Mouse (Mus musculus): ENCODE data around the gene Osbpl2.
A peak's percentile ranks its signal among the peaks of the same experiment; 100 is the strongest.

Osbpl2 gene

DNA sequence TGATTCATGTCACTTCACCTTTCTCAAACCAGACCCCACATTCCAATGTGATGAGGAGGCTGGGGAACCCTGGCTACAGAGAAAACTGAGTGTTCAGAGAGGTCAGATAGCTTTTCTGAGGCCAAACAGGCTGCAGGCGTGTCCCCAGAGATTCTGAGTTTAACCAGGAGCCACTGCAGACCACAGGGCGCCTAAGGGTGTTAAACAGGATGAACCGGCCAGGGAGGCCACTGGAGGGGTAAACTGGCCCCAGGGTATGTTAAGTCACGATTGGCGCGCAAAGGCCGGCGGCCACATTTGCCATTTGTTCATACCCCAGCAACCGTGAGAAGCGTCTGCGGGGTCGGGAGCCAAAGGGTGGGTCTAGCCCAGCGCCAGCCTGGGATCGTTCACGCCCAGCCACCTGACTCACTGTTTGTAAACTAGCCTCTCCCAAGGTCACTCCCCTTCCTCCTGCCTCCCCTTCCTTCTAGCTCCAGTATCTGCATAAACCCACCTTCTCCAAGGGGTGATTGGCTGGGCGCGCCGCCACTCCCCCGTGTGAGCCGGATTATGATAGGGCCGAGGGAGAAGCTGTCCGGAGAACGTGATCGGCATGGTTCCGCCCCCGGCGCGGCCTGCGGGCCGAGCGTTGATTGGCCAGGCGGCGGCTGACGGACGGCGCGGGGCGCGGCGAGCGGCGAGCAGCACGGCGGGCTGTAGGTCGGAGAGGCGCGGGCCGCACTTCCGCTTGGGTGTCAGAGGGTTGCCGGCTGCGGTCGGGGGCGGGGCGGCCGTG lies at the start of gene Osbpl2:
TSS of gene Osbpl2 (plus strand) at position 646 of the 778 bp plus-strand sequence.
- DNase-seq (ENCODE audit: low read depth, low spot score), result peak; percentile 99

DNA sequence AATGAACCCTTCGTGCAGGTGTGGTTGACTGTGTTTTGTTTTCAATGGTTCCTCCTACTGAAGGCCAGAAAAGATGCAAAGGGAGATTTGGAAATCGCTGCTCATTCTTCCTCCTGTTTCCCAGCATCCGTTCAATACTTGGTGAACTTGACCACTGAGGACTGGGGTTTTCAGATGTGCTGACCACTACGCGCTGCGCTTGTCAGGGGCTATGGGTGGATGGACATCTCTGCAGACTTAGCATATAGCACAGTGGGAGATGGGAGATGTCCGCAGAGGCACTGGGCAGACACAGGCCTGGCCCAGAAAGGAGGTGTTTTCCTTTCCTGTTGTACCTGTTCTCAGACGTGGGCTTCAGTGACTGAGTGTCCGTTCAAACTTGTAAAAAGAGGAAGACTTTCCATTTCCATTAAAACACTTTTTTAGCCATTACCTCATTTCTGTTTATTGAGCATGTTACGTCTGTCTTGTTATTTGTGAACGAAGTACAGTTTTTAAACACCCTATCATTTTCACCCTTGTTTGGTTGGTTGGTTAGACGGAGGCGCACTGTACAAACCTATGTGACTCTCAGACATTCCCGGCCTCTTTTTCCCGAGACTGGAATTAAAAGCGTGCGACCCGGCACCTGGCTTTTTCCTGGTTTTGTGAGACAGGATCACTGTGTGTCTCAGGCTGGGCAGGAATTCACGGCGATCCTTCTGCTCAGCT lies 49.2 kb upstream of the Osbpl2 start:
- no peak for DNase-seq (ENCODE audit: low read depth, low spot score)

DNA sequence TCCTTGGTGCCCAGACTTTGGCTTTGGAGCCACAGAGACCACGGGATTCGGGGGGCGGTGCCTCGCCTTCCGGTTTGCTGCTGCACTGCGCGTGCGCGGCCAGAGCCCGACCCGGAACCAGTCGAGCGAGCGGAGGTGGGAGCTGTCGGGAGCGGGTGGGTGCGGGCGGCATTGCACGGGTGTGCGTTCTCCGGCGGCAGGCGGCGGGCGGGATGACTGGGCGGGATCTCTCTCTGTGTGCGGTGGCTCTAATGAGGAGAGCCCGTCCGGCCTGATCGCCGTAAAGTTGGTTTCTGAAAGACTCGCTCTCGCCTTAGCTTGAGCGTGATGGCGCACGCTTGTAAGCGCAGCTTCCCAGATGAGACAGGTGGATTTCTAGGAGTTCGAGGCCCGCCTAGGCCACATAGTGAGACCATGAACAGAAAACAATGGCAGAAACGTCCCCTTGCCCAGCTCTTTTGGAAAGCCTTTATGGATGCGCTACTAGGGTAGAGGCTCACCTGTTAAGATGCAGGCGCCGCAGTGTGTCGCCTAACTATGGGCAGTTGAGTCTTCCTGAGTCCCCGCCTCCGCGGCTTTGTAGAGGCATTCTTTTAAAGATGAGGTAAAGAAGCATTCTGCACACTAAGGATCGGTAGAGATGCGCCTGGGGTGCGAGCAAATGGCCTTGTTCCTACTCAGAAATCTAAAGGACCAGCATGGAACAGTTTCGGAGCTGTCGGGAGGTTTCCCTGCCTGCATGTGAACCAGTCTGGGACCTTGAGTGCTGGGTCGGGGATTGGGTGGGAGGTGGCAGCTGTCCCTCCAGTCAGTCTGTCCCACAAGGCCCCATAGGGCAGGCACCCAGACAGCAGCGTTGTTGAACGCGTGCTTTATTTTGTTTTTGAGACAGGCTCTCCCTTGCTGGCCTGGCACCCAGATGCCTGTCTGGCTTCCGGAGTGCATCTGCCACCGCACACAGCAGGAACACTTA lies 48.3 kb upstream of the Osbpl2 start, which contains the start of gene Mtg2:
TSS of gene Mtg2 (plus strand) at position 108 of the 973 bp plus-strand sequence.
- peak; percentile 96 for DNase-seq (ENCODE audit: low read depth, low spot score)

DNA sequence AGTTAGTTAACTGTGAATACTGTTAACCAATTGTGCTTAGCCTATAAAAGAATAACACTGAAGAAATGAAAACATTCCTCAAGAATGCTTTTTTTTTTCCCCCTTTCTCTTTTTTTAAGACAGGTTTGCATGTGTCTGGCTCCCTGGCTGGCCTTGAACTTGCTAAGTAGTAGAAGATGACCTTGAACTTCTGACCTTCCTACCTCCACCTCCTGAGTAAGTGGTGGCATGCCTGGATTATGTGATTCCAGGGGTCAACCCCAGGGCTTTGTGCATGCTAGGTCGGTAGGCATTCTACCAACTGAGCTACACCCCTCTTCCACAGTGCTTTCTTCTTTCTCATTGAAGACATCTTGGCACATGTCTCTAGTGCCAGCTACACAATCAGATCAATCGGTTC lies 47.4 kb upstream of the Osbpl2 start:
- DNase-seq (ENCODE audit: low read depth, low spot score), result no peak

DNA sequence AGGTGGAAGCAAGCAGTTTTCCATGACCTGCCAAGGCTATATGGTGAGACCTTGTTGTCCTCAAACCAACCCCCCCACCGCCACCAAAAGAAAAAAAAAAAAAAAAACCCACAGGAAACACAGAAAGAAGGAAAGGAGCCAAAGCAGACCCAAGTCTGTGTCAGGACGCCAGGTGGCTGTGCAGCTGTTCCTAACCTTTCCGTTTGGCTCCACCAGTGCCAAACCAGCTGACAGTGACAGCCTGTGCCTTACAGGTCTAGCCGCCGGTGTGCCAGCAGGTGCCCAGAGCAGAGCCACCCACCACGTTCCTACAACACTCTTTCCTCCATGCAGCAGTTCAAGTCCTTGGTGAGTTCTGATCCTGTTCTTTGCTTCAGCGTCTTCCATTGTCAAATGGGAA lies 46.2 kb upstream of the Osbpl2 start:
- DNase-seq (ENCODE audit: low read depth, low spot score), result no peak

DNA sequence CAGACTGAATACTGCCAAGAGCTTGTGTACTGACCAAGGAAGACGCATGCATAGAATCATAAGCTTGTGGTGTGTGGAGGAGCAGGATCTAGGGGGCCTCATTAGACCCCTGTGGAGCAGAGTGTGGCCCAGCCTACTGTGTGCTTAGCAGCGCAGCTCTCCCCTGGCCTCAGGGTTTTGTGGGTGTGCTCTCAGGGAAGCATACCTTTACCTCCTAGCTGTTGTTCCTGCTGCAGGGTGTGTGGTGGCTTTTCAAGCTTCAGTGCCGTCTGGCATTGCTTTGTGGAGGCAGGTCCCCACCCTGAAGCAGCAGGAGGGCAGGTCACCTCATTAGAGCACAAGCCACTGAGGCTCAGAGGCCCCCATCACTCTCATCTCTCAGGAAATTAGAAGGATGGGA lies 41.5 kb upstream of the Osbpl2 start:
- DNase-seq (ENCODE audit: low read depth, low spot score), result no peak

DNA sequence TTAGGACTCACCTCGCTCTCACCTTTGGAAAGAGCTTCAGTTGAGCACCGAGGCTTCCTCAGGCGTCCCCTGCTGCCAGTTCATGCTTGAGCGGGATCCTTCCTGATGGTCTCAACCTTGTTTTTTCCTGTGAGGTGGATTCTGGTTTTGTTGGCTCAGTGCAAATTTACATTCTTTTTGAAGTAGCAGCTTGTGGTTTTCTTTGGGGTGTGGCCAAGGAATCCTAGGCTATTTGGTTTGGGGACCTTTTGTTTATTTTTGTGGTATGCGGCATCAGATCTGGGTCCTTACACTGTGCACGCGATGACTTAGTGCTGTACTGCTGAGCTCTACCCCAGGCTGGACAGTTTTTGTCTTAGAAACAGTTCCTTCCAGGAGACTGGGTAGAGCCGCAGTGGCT lies 38.4 kb upstream of the Osbpl2 start:
- no peak for DNase-seq (ENCODE audit: low read depth, low spot score)

DNA sequence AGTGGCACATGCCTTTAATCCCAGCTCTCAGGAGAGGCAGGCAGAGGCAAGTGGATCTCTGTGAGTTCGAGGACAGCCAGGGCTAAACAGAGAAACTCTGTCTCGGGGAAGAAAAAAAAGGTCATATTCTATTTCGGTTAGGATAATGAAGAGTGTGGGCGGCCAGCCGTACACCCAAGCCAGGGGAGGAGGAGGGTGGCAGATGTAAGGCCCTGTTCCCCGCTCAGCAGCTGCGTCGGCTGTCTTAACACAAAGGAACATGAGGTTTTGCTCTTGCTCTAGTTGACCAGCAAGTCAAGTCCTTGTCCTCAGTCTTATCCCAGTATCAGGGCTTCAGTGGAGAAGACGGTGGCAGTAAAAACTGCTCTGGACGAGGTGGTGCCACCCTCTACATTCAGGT lies 36.0 kb upstream of the Osbpl2 start:
- peak; percentile 61 for DNase-seq (ENCODE audit: low read depth, low spot score)

DNA sequence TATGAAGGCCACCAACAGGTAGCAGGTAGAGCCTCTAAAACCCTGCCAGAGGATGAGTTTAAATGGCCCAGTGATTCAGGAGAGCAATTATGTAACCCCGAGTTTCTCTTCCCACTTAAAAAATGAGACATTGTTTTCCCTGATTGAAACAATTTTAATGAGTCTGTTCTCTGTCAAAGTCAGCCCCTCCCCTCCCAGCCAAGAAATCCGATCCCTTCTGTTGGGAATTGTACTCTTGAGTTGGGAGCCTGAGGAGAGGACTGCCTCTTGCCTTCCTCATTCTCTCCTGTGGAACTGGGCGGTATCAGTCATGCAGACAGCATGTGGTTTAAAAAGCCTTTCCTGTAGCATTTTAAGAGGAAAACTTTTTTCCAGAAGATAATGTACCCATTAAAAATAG lies 34.5 kb upstream of the Osbpl2 start:
- peak; percentile 48 for DNase-seq (ENCODE audit: low read depth, low spot score)

DNA sequence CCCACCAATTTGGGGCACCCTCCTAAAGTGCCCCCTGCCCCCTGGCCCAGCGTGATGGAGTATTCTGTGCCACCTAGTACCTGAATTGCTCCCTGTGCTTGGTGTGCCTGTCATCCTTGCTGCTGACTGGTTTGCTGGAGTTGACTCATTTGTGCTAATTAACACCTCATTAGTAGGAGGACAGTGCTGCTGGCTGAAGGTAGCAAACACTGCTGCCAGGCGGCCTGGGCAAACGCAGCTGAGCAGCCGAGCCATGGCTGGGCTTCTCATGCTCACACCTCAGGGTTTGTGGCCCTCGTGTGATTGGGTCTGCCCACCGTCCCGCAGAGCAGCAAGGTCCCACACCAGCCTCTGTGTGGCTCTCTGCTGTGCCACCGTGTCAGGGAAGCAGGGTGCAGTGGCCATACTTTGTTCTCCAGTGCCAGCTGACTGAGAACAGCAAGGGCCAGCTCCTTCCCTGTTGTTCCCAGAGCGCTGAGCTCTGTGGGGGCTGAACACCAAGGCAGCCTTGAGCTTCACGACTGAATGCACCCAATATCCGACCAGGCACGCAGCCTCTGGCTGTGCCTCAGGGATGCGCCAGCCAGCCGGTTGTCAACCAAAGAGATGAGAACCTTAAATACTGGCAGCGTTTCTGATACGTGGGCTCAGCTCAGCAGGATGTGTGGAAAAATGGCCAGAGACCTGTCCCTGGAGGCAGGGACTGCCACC lies 33.0 kb upstream of the Osbpl2 start:
- DNase-seq (ENCODE audit: low read depth, low spot score), result peak; percentile 61

DNA sequence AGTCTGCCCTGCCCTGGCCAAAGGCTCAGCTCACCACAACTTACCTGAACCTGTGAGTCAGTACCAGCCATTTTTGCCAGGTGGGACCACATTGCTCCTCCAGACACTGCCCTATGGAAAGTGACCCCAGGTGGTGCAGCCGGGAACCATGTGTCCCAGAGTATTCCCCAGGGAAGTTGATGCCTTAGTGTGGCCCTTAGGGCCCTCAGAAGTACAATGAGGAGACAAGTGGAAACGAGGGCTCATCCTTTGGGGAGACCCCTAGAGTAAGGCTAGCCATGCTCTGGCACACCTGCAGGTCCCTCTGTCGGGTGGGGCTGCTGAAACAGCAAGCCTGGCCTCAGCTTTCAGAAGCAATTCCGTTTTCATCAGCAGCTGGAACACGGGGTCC lies 32.5 kb upstream of the Osbpl2 start:
- DNase-seq (ENCODE audit: low read depth, low spot score), result no peak

DNA sequence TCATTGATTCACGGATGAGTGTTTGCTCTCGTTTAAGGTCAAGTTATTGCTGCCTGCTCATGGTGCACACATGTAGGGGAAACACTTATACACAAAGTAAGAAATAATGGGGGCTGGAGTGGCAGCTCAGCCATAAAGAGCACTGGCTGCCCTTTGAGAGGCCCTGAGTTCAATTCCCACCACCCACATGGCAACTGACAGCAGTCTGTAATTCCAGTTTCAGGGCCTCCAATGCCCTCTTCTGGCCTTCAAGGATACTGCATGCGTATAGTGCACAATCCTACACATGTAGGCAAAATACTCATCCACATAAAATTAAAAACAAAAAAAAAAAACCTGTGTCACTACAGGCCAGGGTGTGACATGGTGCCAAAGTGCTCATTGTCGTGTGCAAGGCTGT lies 31.6 kb upstream of the Osbpl2 start:
- DNase-seq (ENCODE audit: low read depth, low spot score), result no peak

DNA sequence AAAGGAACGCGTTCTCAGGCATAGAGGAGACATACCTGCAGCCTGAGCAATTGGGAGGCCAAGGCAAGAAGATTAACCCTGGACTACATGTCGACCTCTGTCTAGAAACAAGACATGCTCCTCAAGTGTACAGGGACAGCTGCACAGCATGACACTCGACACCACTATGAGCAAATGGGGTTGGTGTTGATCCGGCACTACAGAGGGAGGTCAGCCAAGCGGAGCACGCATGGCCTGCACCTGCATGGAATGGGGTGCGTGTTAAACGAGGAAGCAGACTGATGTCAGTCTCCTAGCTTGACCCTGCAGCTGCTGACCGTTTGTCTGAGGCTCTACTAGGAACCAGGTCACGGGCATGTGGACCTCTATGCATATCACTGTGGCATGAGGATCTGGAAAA lies 28.8 kb upstream of the Osbpl2 start:
- DNase-seq (ENCODE audit: low read depth, low spot score), result no peak

DNA sequence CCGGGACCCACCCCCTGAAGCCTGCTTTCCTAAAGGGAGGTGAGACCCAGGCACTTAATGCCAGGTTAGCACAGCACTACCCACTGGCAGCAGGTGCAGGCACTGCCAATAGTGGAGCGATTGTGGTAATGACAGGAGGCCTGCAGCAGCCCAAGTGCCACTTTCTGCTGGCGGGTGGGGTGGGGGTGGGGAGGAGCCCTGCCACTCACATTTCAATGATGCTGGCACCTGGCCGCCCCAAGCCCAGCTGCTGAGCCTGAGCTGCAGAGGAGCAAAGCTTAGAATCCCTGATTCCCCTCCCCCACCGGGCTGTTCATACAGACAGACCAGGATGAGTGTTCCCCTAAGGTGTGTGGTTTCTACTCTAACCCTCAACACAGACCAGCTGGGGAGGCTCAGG lies 23.4 kb upstream of the Osbpl2 start:
- DNase-seq (ENCODE audit: low read depth, low spot score), result no peak

DNA sequence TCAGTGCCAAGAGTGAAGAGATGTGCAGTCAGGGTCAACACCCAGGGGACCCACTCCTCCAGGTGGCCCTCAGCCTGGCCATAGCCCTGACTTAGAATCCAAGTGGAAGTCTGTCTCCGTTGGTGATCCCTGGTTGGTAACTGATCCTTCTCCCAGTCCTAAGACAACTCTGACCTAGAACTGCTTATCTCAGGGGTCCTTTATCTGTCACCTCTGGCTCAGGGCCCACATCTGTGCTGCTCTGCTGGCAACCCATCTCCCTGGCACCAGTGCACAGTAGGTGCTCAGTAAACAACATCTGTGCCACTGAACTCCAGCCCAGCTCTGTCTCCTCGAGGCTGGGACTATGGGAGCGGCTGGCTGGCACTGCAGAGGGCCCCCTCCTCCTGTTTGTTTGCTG lies 21.5 kb upstream of the Osbpl2 start:
- DNase-seq (ENCODE audit: low read depth, low spot score), result no peak

DNA sequence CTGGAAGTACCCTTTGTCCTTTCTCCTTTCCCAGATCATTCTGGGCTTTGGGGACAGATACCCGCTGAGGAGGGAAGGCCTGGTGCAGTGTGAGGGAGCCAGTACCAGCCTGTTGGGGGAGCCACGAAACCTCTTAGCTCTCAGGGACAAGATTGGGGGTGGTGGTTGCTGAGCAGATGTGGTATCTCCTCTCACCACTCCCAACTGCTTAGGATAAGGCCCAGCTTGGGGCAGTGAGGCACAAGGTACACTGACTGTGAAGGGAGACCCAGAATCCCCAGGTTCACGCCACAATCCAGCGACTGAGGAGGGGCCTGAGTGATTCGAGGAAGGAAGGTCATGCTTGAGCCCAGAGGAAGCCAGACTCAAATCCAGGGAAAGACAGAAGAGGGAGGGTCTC lies 20.9 kb upstream of the Osbpl2 start:
- peak; percentile 51 for DNase-seq (ENCODE audit: low read depth, low spot score)

DNA sequence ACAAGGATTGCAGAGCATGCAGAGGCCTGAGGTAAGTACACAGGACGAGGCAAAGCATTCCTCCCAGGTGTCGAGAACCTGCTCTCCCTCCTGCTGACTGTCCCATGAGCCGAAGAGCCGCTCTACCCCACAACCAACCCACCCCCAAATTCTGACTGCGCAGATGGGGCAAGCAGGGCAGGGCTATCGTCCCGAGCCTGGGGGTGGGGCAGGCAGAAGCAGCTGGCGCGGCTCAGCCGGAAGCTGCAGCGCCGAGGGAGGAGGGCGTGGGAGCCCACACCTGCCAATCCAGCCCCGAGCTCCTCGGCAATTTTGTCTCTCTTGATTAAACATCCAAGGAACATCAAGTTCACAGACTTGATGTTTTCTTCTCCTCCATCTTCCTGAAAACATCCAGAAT lies 19.6 kb upstream of the Osbpl2 start:
- DNase-seq (ENCODE audit: low read depth, low spot score), result peak; percentile 61

DNA sequence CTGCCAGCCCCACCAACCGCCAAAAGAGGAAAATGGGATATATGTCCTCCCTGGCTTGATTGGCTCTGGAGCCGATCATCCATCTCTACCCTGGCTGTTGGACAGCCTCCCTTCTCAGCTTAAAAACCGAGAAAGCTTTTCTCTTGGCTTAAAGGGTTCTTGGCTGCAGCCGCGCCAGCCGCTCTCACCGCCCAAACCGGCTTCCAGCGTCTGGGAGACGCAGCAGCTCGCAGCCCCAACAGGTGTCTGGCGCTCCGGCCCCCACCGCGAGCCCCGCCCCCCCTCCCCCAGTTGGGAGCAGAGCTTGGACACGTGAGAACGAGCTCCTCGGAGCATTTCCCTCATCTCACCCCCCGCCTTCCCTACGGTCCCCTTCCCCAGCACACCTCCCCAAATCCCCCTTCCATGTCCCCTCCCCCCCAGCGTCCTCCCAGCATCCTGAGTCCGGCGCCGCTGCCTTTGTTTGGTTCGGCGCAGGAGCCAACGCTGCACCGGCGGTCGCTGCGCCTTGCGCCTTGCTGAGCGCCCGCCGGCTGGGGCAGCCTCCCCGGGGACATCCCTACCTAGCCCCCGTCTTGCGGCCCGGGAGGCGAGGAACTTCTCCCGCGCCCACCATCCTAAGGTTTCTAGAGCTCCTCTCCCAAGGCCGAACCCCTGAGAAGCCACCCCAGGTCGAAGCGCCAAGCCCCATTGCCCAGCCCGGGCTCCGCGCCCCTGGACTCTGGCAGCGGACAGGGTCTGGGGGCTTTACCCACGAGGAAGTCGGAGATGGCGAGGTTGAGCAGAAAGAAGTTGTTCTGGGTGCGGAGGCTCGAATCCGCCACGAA lies 15.7 kb upstream of the Osbpl2 start:
- DNase-seq (ENCODE audit: low read depth, low spot score), result peak; percentile 61

DNA sequence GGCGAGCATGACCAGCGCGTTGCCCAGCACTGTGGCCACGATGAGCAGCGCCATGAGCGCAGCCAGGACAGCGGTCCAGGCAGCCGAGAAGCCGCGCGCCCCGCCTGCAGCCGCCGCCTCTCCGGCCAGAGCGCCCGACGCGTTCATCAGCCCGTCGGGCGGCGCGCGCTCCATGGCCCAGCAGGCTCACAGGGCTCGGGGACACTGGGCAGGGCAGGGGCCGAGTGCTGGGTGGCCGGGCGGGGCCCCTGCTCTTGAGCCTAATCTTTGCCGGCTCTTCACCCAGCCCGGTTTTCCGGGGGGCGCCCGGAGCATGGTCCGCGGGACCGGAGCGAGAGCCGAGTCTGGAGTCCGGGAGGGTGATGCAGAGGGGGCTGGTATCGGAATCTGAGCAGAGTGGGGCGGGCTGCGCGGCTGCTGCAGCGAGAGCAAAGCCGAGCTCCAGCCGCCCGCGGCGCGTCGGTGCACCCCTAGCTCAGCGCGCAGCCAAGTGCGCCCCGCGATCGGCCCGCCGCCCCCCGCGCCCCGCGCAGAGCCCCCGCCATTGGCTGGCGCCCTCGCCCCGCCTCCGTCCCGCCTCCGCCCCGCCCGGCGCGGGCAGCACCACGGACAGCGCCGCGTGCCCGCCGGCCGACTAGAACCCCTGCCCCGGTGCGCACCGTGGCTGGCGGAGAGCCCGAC lies 15.0 kb upstream of the Osbpl2 start, which contains the start of gene Hrh3:
TSS of gene Hrh3 (minus strand) at position 511 of the 681 bp plus-strand sequence.
- peak; percentile 76 for DNase-seq (ENCODE audit: low read depth, low spot score)
